Mouse (Mus musculus) embryonic fibroblast, embryonic 13.5 days (primary cell): ENCODE measurements around the gene Sec14l5.

ENCODE experiments used
- CTCF ChIP-seq: IDR thresholded peaks from 2 replicates; pipeline ENCODE4 v1.5.1; 2011; ENCODE audit warnings: mild to moderate bottlenecking, control low read depth, low read length, moderate library complexity, borderline replicate concordance; ENCODE audit not compliant: insufficient read depth
- POLR2A ChIP-seq: IDR thresholded peaks from 2 replicates; pipeline ENCODE4 v1.6.1; 2011; ENCODE audit warnings: low read depth, mild to moderate bottlenecking, control low read depth, low read length, moderate library complexity

- TF ChIP-seq POLR2A (no peak), CTCF (no peak)
Observed at GRCm38 (mm10) chr16:5159248-5159647, 12.3 kb downstream of the Sec14l5 start.
